Mouse (Mus musculus): ENCODE measurements around the gene Rhot1.

GRCm38 (mm10) chr11:80170351-80170750 lies 38.5 kb upstream of the Rhot1 start:
- TF ChIP-seq CTCF (IDR thresholded peaks at IDR 0.05; ENCODE audit: control insufficient read depth, insufficient read depth, insufficient replicate concordance, low read depth, low read length) (no peak), POLR2A (IDR thresholded peaks at IDR 0.05; ENCODE audit: control insufficient read depth, low read depth, low read length) (no peak)
